Mouse (Mus musculus): Measurements from ENCODE around the gene Rgs7bp.

The Rgs7bp gene

GRCm38 (mm10) chr13:105011300-105011699 lies 43.4 kb downstream of the Rgs7bp start:
- intact Hi-C loops (cut with DNase I) = no loop called here

GRCm38 (mm10) chr13:105008891-105009290 lies 45.8 kb downstream of the Rgs7bp start:
- intact Hi-C loops (cut with DNase I) = no loop called here

- intact Hi-C loops (cut with DNase I) = no loop called here
These were observed 51.9 kb downstream of the Rgs7bp start for GRCm38 (mm10) chr13:105002831-105003157.

GRCm38 (mm10) chr13:105002132-105002830 lies 52.4 kb downstream of the Rgs7bp start:
- intact Hi-C loops (cut with DNase I) = no loop called here

GRCm38 (mm10) chr13:105001714-105002113 lies 53.0 kb downstream of the Rgs7bp start:
- intact Hi-C loops (cut with DNase I) = no loop called here

GRCm38 (mm10) chr13:104988811-104989258 lies 65.9 kb downstream of the Rgs7bp start:
- intact Hi-C loops (cut with DNase I) = no loop called here

- intact Hi-C loops (cut with DNase I) = no loop called here
These were observed 66.7 kb downstream of the Rgs7bp start for GRCm38 (mm10) chr13:104988009-104988540.

- intact Hi-C loops (cut with DNase I) = no loop called here
These were observed 69.0 kb downstream of the Rgs7bp start for GRCm38 (mm10) chr13:104985691-104986090.

GRCm38 (mm10) chr13:104983989-104984388 lies 70.7 kb downstream of the Rgs7bp start:
- intact Hi-C loops (cut with DNase I) = no loop called here

- intact Hi-C loops (cut with DNase I) = no loop called here
These were observed 71.9 kb downstream of the Rgs7bp start for GRCm38 (mm10) chr13:104982781-104983353.

- intact Hi-C loops (cut with DNase I) = no loop called here
These were observed 76.6 kb downstream of the Rgs7bp start for GRCm38 (mm10) chr13:104978176-104978575.

GRCm38 (mm10) chr13:104967486-104967885 lies 87.2 kb downstream of the Rgs7bp start:
- intact Hi-C loops (cut with DNase I) = no loop called here

GRCm38 (mm10) chr13:104963716-104964115 lies 91.0 kb downstream of the Rgs7bp start:
- intact Hi-C loops (cut with DNase I) = no loop called here

GRCm38 (mm10) chr13:104962716-104963411 lies 91.9 kb downstream of the Rgs7bp start:
- intact Hi-C loops (cut with DNase I) = no loop called here

- intact Hi-C loops (cut with DNase I) = no loop called here
These were observed 92.6 kb downstream of the Rgs7bp start for GRCm38 (mm10) chr13:104962166-104962565.

- intact Hi-C loops (cut with DNase I) = no loop called here
These were observed 93.6 kb downstream of the Rgs7bp start for GRCm38 (mm10) chr13:104960951-104961715.

GRCm38 (mm10) chr13:104960206-104960928 lies 94.4 kb downstream of the Rgs7bp start:
- intact Hi-C loops (cut with DNase I) = no loop called here

GRCm38 (mm10) chr13:104959733-104960132 lies 95.0 kb downstream of the Rgs7bp start:
- intact Hi-C loops (cut with DNase I) = no loop called here

GRCm38 (mm10) chr13:104947958-104948357 lies 106.8 kb downstream of the Rgs7bp start:
- intact Hi-C loops (cut with DNase I) = loop anchor here (2.0 to 10.0 kb wide), 4 partner anchors 263 to 663 kb away; partner anchors contain the start of gene Adamts6

GRCm38 (mm10) chr13:104940483-104940882 lies 114.2 kb downstream of the Rgs7bp start:
- intact Hi-C loops (cut with DNase I) = loop anchor here (2.0 to 10.0 kb wide), 3 partner anchors 136 to 656 kb away; partner anchors contain the start of gene Adamts6

Data from adrenal gland (tissue).